Mouse (Mus musculus) erythroblast, embryonic 14.5 days (primary cell): ENCODE measurements around the gene Wipf1. TPM values are rescaled to one million over a fixed set of nuclear protein-coding genes. Genes with fewer than 3 reads are reported as not detected.

Experiments used
- H3K27me3 ChIP-seq: 2 replicates; pipeline ENCODE4 v1.6.1; 2012; ENCODE audit warnings: inconsistent platforms; ENCODE audit not compliant: control insufficient read depth
- H3K36me3 ChIP-seq: 2 replicates; pipeline ENCODE4 v1.6.1; 2012; ENCODE audit warnings: mild to moderate bottlenecking, inconsistent platforms; ENCODE audit not compliant: control insufficient read depth
- H3K4me1 ChIP-seq: 2 replicates; pipeline ENCODE4 v1.6.1; 2012; ENCODE audit warnings: inconsistent platforms; ENCODE audit not compliant: control insufficient read depth
- H3K4me3 ChIP-seq: replicated peaks from 2 replicates; pipeline ENCODE3; 2012; ENCODE audit warnings: moderate library complexity, mild to moderate bottlenecking, inconsistent platforms
- H3K9me3 ChIP-seq: 2 replicates; pipeline ENCODE4 v1.6.1; 2012; ENCODE audit warnings: low read length, inconsistent platforms, mixed read lengths; ENCODE audit not compliant: control insufficient read depth
- GATA1 ChIP-seq: IDR thresholded peaks from 2 replicates; pipeline ENCODE4 v1.6.1; 2012; ENCODE audit warnings: low read length, inconsistent platforms, mixed read lengths
- TAL1 ChIP-seq: IDR thresholded peaks from 3 replicates; pipeline ENCODE4 v1.6.1; 2012; ENCODE audit warnings: low read length, inconsistent platforms, mixed read lengths
- polyA plus RNA-seq: library from polyadenylated mRNA; stranded (reverse); fragments of >175 nt; gene quantifications from 2 replicates; pipeline ENCODE4 v1.2.3, GENCODE M21; 2012

The Wipf1 gene
- polyA plus RNA-seq, 1 experiment = 1.7 TPM

GRCm38 (mm10) chr2:73468993-73469392 lies 60.5 kb downstream of the Wipf1 start:
- TF ChIP-seq TAL1 (no peak), GATA1 (no peak)
- H3K4me3 ChIP-seq = no peak overlapping the region
- peaks cover 14% of the 10 kb centered on the region for H3K4me1 ChIP-seq
- H3K9me3 ChIP-seq = no peaks in the 10 kb centered on the region
- no peaks in the 10 kb centered on the region for H3K27me3 ChIP-seq
- no peaks in the 10 kb centered on the region for H3K36me3 ChIP-seq

- H3K4me1 ChIP-seq = peaks cover 14% of the 10 kb centered on the region
- H3K36me3 ChIP-seq = no peaks in the 10 kb centered on the region
- H3K27me3 ChIP-seq = no peaks in the 10 kb centered on the region
- TF ChIP-seq GATA1 = no peak
- TF ChIP-seq TAL1 = no peak
- H3K9me3 ChIP-seq = no peaks in the 10 kb centered on the region
- H3K4me3 ChIP-seq = no peak overlapping the region
Measured at GRCm38 (mm10) chr2:73467071-73467851, 62.3 kb downstream of the Wipf1 start.

- Histone ChIP-seq H3K4me3 (no peak overlapping the region), H3K27me3 (no peaks in the 10 kb centered on the region), H3K4me1 (peaks cover 18% of the 10 kb centered on the region), H3K9me3 (no peaks in the 10 kb centered on the region), H3K36me3 (no peaks in the 10 kb centered on the region)
- TF ChIP-seq TAL1 = no peak
- no peak for TF ChIP-seq GATA1
Measured at GRCm38 (mm10) chr2:73466481-73466880, 63.1 kb downstream of the Wipf1 start.

- no peaks in the 10 kb centered on the region for H3K9me3 ChIP-seq
- H3K27me3 ChIP-seq = no peaks in the 10 kb centered on the region
- TF ChIP-seq TAL1 (no peak), GATA1 (no peak)
- no peak overlapping the region for H3K4me3 ChIP-seq
- H3K36me3 ChIP-seq = no peaks in the 10 kb centered on the region
- peaks cover 9% of the 10 kb centered on the region for H3K4me1 ChIP-seq
Measured at GRCm38 (mm10) chr2:73463431-73464194, 65.9 kb downstream of the Wipf1 start.

GRCm38 (mm10) chr2:73462757-73463339 lies 66.7 kb downstream of the Wipf1 start:
- no peaks in the 10 kb centered on the region for H3K36me3 ChIP-seq

GRCm38 (mm10) chr2:73462265-73462664 lies 67.3 kb downstream of the Wipf1 start:
- Histone ChIP-seq H3K9me3 (no peaks in the 10 kb centered on the region), H3K4me1 (peaks cover 9% of the 10 kb centered on the region), H3K4me3 (no peak overlapping the region), H3K27me3 (no peaks in the 10 kb centered on the region), H3K36me3 (no peaks in the 10 kb centered on the region)
- no peak for TF ChIP-seq GATA1
- TF ChIP-seq TAL1 = no peak

More at GRCm38 (mm10) chr2:73462757-73463339, 66.7 kb downstream of the Wipf1 start:
- no peaks in the 10 kb centered on the region for H3K9me3 ChIP-seq
- H3K4me1 ChIP-seq = peaks cover 9% of the 10 kb centered on the region
- no peak overlapping the region for H3K4me3 ChIP-seq
- no peak for TF ChIP-seq GATA1
- no peak for TF ChIP-seq TAL1
- no peaks in the 10 kb centered on the region for H3K27me3 ChIP-seq

- H3K9me3 ChIP-seq = no peaks in the 10 kb centered on the region
- peaks cover 13% of the 10 kb centered on the region for H3K4me1 ChIP-seq
- no peak for TF ChIP-seq GATA1
- no peak for TF ChIP-seq TAL1
- no peaks in the 10 kb centered on the region for H3K27me3 ChIP-seq
- H3K36me3 ChIP-seq = no peaks in the 10 kb centered on the region
- H3K4me3 ChIP-seq = no peak overlapping the region
Measured at GRCm38 (mm10) chr2:73460168-73460567, 69.4 kb downstream of the Wipf1 start.

- H3K36me3 ChIP-seq = no peaks in the 10 kb centered on the region
- no peaks in the 10 kb centered on the region for H3K9me3 ChIP-seq
Measured at GRCm38 (mm10) chr2:73459607-73460153, 69.9 kb downstream of the Wipf1 start.

GRCm38 (mm10) chr2:73456886-73457285 lies 72.6 kb downstream of the Wipf1 start:
- Histone ChIP-seq H3K27me3 (no peaks in the 10 kb centered on the region), H3K36me3 (no peaks in the 10 kb centered on the region), H3K4me3 (no peak overlapping the region), H3K4me1 (peaks cover 37% of the 10 kb centered on the region), H3K9me3 (no peaks in the 10 kb centered on the region)
- TF ChIP-seq TAL1 (no peak), GATA1 (no peak)

More at GRCm38 (mm10) chr2:73459607-73460153, 69.9 kb downstream of the Wipf1 start:
- no peak overlapping the region for H3K4me3 ChIP-seq
- H3K4me1 ChIP-seq = peaks cover 17% of the 10 kb centered on the region
- TF ChIP-seq TAL1 (no peak), GATA1 (no peak)
- no peaks in the 10 kb centered on the region for H3K27me3 ChIP-seq
